Mouse (Mus musculus) thymus, postnatal 25 days (tissue): ENCODE measurements around the gene Rhof.

Experiments used
- DNase-seq: peaks from one replicate; pipeline ENCODE4 v3.0.0; 2022

Rhof gene

GRCm38 (mm10) chr5:123132308-123133071 lies at the start of gene Rhof:
TSS of gene Rhof (minus strand) at chr5:123132692.
- DNase-seq = peak; percentile 91

GRCm38 (mm10) chr5:123181536-123181935 lies 49.0 kb upstream of the Rhof start:
- no peak for DNase-seq

- DNase-seq = no peak
Observed at GRCm38 (mm10) chr5:123180390-123180789, 47.9 kb upstream of the Rhof start.

GRCm38 (mm10) chr5:123178792-123179191 lies 46.3 kb upstream of the Rhof start:
- no peak for DNase-seq

GRCm38 (mm10) chr5:123171646-123172350 lies 39.3 kb upstream of the Rhof start:
- peak; percentile 92 for DNase-seq

GRCm38 (mm10) chr5:123170365-123170764 lies 37.9 kb upstream of the Rhof start:
- DNase-seq = no peak

- no peak for DNase-seq
Observed at GRCm38 (mm10) chr5:123169284-123169683, 36.8 kb upstream of the Rhof start, which contains the start of gene Psmd9. TSS of gene Psmd9 (plus strand) at chr5:123169413.

GRCm38 (mm10) chr5:123167591-123167990 lies 35.1 kb upstream of the Rhof start:
- DNase-seq = no peak

GRCm38 (mm10) chr5:123166437-123166836 lies 33.9 kb upstream of the Rhof start:
- DNase-seq = no peak

GRCm38 (mm10) chr5:123162942-123163341 lies 30.4 kb upstream of the Rhof start:
- no peak for DNase-seq

- DNase-seq = no peak
Observed at GRCm38 (mm10) chr5:123160341-123160740, 27.8 kb upstream of the Rhof start.

- DNase-seq = no peak
Observed at GRCm38 (mm10) chr5:123159866-123160265, 27.4 kb upstream of the Rhof start.

GRCm38 (mm10) chr5:123159446-123159845 lies 27.0 kb upstream of the Rhof start:
- no peak for DNase-seq

GRCm38 (mm10) chr5:123157972-123158371 lies 25.5 kb upstream of the Rhof start:
- DNase-seq = no peak

GRCm38 (mm10) chr5:123156763-123157162 lies 24.3 kb upstream of the Rhof start:
- no peak for DNase-seq

- peak; percentile 82 for DNase-seq
Observed at GRCm38 (mm10) chr5:123155425-123155824, 22.9 kb upstream of the Rhof start.

GRCm38 (mm10) chr5:123152901-123153300 lies 20.4 kb upstream of the Rhof start:
- DNase-seq = peak; percentile 62

GRCm38 (mm10) chr5:123151707-123152362 lies 19.3 kb upstream of the Rhof start:
- no peak for DNase-seq

- peak; percentile 76 for DNase-seq
Observed at GRCm38 (mm10) chr5:123151077-123151476, 18.6 kb upstream of the Rhof start.

GRCm38 (mm10) chr5:123150641-123151040 lies 18.1 kb upstream of the Rhof start:
- peak; percentile 87 for DNase-seq

- peak; percentile 92 for DNase-seq
Observed at GRCm38 (mm10) chr5:123149451-123150400, 17.2 kb upstream of the Rhof start.

- DNase-seq = no peak
Observed at GRCm38 (mm10) chr5:123148073-123148722, 15.7 kb upstream of the Rhof start.
